Mouse (Mus musculus) thymus, adult 2 months (tissue): ENCODE data around the gene Mpz.

Experiments used
- CTCF ChIP-seq: fragments of 200-500 bp; IDR thresholded peaks from 2 replicates; pipeline ENCODE4 v1.5.1; 2012; ENCODE audit warnings: mild to moderate bottlenecking, control low read depth, low read length, moderate library complexity, borderline replicate concordance; ENCODE audit not compliant: control insufficient read depth, poor library complexity, insufficient read depth; ENCODE audit errors: extremely low read depth
- POLR2A ChIP-seq: fragments of 200-500 bp; IDR thresholded peaks from 2 replicates; pipeline ENCODE4 v1.6.1; 2012; ENCODE audit warnings: mild to moderate bottlenecking, low read length, control low read depth, moderate library complexity; ENCODE audit not compliant: control insufficient read depth, poor library complexity, insufficient read depth; ENCODE audit errors: extremely low read depth

- TF ChIP-seq CTCF (no peak), POLR2A (no peak)
Observed at GRCm38 (mm10) chr1:171118269-171118684, 32.2 kb upstream of the Mpz start.
